Mouse (Mus musculus) heart, postnatal 14 days (tissue): ENCODE measurements at regions not wholly inside any gene's neighbourhood (a gene's known extent, or its start where the extent isn't known, plus 50 kb on each side); places are given as distances from the start of the nearest gene placed in this dataset.

Experiments used
- DNase-seq, 2 experiments: peaks; one replicate each; pipeline ENCODE4 v3.0.0; 2021 to 2022
- intact Hi-C: fragments of 180-260 bp; cut with DNase I; formaldehyde crosslinking; loops from one replicate; pipeline ENCODE4 v1.15.1; 2025

DNA sequence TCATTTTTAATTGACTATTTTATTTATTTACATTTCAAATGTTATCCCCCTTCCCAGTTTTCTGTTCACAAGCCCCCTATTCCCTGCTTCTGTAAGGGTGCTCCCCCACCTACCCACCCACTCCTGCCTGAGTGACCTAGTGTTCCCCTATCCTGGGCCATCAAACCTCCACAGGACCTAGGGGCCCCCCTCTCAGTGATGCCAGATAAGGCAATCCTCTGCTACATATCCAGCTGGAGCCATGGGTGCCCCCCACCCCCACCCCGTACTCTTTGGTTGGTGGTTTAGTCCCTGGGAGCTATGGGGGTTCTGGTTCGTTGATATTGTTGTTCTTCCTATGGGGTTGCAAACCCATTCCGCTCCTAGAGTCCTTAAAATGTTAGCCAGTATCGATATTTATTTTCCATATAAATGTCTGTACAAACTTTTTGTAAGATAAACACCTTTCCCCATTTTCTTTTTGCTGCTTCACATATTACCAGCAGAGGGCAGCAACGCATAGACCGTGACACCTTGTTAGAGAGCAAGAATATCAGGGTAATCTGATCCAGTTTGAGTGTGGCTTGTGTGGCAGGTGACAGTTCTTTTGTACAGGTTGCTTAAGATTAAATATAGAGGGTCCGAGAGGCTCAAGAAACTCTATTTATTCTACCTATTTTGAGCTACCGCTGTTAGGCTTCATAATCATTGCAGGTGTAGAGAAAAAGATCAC lies 177.2 kb upstream of the Scn7a start:
- peak in 1 of 2 experiments; percentile 15 for DNase-seq
- intact Hi-C loops: loop anchor here (5.0 kb wide), 2 partner anchors 515 to 1385 kb away; no protein-coding TSS in a partner anchor

DNA sequence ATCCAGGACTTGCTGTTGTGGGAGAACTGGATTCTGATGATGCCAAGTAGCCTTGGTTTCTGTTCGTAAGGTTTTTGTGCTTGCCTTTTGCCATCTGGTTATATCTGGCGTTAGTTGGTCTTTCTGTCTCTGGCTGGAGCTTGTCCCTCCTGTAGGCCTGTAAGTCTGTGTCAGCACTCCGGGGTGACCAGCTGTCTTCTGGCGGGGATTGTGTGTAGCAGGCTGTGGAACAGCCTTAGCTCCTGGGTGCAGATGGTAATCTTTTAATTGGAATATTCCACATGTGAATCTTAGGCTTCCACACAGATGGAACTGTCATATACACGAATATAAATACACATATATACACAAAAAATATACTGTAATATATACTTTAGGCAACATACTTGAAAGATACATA lies 156.5 kb upstream of the Scn7a start:
- DNase-seq: no peak
- intact Hi-C loops: no loop called here

DNA sequence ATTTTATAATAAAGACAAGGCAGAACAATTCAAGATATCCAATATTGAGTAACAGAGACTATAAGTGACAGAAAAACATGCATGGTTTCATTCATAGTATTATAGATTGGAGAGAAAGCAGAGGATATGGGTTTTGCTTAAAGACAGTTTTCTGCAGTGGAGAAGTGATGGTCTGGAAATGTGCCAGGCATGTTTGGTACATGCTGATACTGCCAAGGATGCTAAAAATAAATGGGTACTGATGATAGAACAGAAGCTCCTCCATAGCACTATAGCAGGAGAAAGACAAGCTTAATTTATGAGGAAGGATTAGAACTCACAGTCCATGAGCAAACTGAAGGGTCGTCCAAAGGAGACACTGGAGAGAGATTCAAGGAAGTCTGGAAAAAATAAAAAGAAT lies 113.3 kb upstream of the Scn7a start:
- DNase-seq: no peak
- intact Hi-C loops: no loop called here

DNA sequence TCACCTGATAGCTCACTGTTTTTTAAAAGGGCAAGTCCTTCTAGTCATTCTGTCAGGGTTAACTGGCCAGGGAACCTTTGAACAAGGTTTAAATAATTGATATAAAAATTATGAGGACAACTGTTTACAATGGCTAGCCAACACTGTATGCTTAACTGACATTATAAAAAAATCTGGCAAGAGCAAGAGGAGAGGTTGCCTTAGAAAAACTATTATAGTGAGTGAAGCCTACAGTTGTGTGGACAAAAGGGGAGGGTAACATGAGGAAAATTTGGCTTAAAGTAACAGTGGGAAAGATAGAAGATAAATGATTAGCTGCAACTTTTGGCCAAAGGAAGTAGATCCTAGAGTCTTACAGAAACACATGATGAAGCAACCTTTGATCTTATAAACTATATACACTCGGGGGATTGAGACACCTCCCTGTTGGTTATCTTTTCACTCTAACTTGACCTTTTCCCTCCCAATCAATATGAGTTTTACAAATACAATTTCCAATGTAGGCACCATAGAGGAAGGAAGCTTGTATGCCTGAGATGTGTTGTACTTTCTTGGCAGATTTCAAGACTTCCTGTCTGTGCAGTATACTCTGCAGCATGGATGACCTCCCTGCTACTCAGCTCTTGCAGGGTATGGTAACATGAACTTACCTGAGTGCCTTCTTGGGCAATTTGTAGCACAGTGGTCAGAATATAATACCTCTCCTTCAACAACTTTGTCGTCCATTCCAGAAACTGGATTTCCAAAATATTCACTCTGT lies 82.9 kb upstream of the Scn7a start:
- intact Hi-C loops: no loop called here

More for the DNA sequence above, 82.9 kb upstream of the Scn7a start:
- no peak for DNase-seq
